Mouse (Mus musculus): ENCODE measurements at regions not wholly inside any gene's neighbourhood (a gene's known extent, or its start where the extent isn't known, plus 50 kb on each side); places are given as distances from the start of the nearest gene placed in this dataset.
A peak's percentile ranks its signal among the peaks of the same experiment; 100 is the strongest.

GRCm38 (mm10) chr13:69410359-69410758 is 123.2 kb upstream of the Nsun2 start:
- no peaks in the 10 kb centered on the region for H3K36me3 ChIP-seq (ENCODE audit: control insufficient read depth, insufficient read depth, low read length)
- 97% methylated on average over 1 of the region's 1 CpGs for WGBS
- H3K27me3 ChIP-seq (ENCODE audit: control insufficient read depth, insufficient read depth, low read length), result no peaks in the 10 kb centered on the region
- H3K4me3 ChIP-seq (ENCODE audit: low read depth, low read length), result no peak overlapping the region
- H3K9ac ChIP-seq (replicated peaks; ENCODE audit: low read depth, low read length), result no peak overlapping the region
- H3K9me3 ChIP-seq (ENCODE audit: control insufficient read depth, low read length), result no peaks in the 10 kb centered on the region
- H3K4me1 ChIP-seq (ENCODE audit: control insufficient read depth, insufficient read depth, low read length), result no peaks in the 10 kb centered on the region
- no peak overlapping the region for H3K27ac ChIP-seq (ENCODE audit: low read depth, low read length)
- ATAC-seq (ENCODE audit: low read depth), result no peak
- no peak overlapping the region for H3K4me2 ChIP-seq (ENCODE audit: low read depth, low read length)

- H3K27ac ChIP-seq (ENCODE audit: low read depth, low read length), result no peak overlapping the region
- no peak overlapping the region for H3K4me3 ChIP-seq (ENCODE audit: low read depth, low read length)
- ATAC-seq (ENCODE audit: low read depth), result no peak
- H3K27me3 ChIP-seq (ENCODE audit: control insufficient read depth, insufficient read depth, low read length), result no peaks in the 10 kb centered on the region
- H3K9me3 ChIP-seq (ENCODE audit: control insufficient read depth, low read length), result no peaks in the 10 kb centered on the region
- no peak overlapping the region for H3K9ac ChIP-seq (replicated peaks; ENCODE audit: low read depth, low read length)
- H3K36me3 ChIP-seq (ENCODE audit: control insufficient read depth, insufficient read depth, low read length), result no peaks in the 10 kb centered on the region
- H3K4me2 ChIP-seq (ENCODE audit: low read depth, low read length), result no peak overlapping the region
- H3K4me1 ChIP-seq (ENCODE audit: control insufficient read depth, insufficient read depth, low read length), result no peaks in the 10 kb centered on the region
- 87% methylated on average over 7 of the region's 7 CpGs for WGBS
Observed at GRCm38 (mm10) chr13:69414813-69415212, 118.7 kb upstream of the Nsun2 start.

- H3K27me3 ChIP-seq (ENCODE audit: control insufficient read depth, insufficient read depth, low read length), result no peaks in the 10 kb centered on the region
- H3K9ac ChIP-seq (replicated peaks; ENCODE audit: low read depth, low read length), result no peak overlapping the region
- WGBS, result 73% methylated on average over 2 of the region's 2 CpGs
- H3K4me1 ChIP-seq (ENCODE audit: control insufficient read depth, insufficient read depth, low read length), result no peaks in the 10 kb centered on the region
- no peak overlapping the region for H3K4me3 ChIP-seq (ENCODE audit: low read depth, low read length)
- H3K27ac ChIP-seq (ENCODE audit: low read depth, low read length), result no peak overlapping the region
- no peaks in the 10 kb centered on the region for H3K9me3 ChIP-seq (ENCODE audit: control insufficient read depth, low read length)
- no peaks in the 10 kb centered on the region for H3K36me3 ChIP-seq (ENCODE audit: control insufficient read depth, insufficient read depth, low read length)
- no peak overlapping the region for H3K4me2 ChIP-seq (ENCODE audit: low read depth, low read length)
- ATAC-seq (ENCODE audit: low read depth), result no peak
Observed at GRCm38 (mm10) chr13:69416726-69417125, 116.8 kb upstream of the Nsun2 start.

GRCm38 (mm10) chr13:69417855-69418478 is 115.6 kb upstream of the Nsun2 start:
- H3K36me3 ChIP-seq (ENCODE audit: control insufficient read depth, insufficient read depth, low read length), result no peaks in the 10 kb centered on the region
- H3K4me3 ChIP-seq (ENCODE audit: low read depth, low read length), result no peak overlapping the region
- H3K4me2 ChIP-seq (ENCODE audit: low read depth, low read length), result no peak overlapping the region
- H3K27me3 ChIP-seq (ENCODE audit: control insufficient read depth, insufficient read depth, low read length), result no peaks in the 10 kb centered on the region
- no peaks in the 10 kb centered on the region for H3K4me1 ChIP-seq (ENCODE audit: control insufficient read depth, insufficient read depth, low read length)
- no peaks in the 10 kb centered on the region for H3K9me3 ChIP-seq (ENCODE audit: control insufficient read depth, low read length)
- no peak overlapping the region for H3K9ac ChIP-seq (replicated peaks; ENCODE audit: low read depth, low read length)
- 73% methylated on average over 14 of the region's 14 CpGs for WGBS
- ATAC-seq (ENCODE audit: low read depth), result 0 out of 2 replicates have a peak, but pooled peaks have one; percentile 9
- H3K27ac ChIP-seq (ENCODE audit: low read depth, low read length), result no peak overlapping the region

GRCm38 (mm10) chr13:69420166-69420565 is 113.4 kb upstream of the Nsun2 start:
- Histone ChIP-seq H3K4me2 (ENCODE audit: low read depth, low read length) (no peak overlapping the region), H3K9me3 (ENCODE audit: control insufficient read depth, low read length) (no peaks in the 10 kb centered on the region), H3K9ac (replicated peaks; ENCODE audit: low read depth, low read length) (no peak overlapping the region), H3K27me3 (ENCODE audit: control insufficient read depth, insufficient read depth, low read length) (no peaks in the 10 kb centered on the region), H3K27ac (ENCODE audit: low read depth, low read length) (no peak overlapping the region), H3K36me3 (ENCODE audit: control insufficient read depth, insufficient read depth, low read length) (no peaks in the 10 kb centered on the region), H3K4me1 (ENCODE audit: control insufficient read depth, insufficient read depth, low read length) (no peaks in the 10 kb centered on the region), H3K4me3 (ENCODE audit: low read depth, low read length) (no peak overlapping the region)
- no peak for ATAC-seq (ENCODE audit: low read depth)
- WGBS, result 90% methylated on average over 8 of the region's 8 CpGs

GRCm38 (mm10) chr13:69421966-69422365 is 111.6 kb upstream of the Nsun2 start:
- no peaks in the 10 kb centered on the region for H3K27me3 ChIP-seq (ENCODE audit: control insufficient read depth, insufficient read depth, low read length)
- ATAC-seq (ENCODE audit: low read depth), result no peak
- no peak overlapping the region for H3K27ac ChIP-seq (ENCODE audit: low read depth, low read length)
- H3K9ac ChIP-seq (replicated peaks; ENCODE audit: low read depth, low read length), result no peak overlapping the region
- H3K4me1 ChIP-seq (ENCODE audit: control insufficient read depth, insufficient read depth, low read length), result no peaks in the 10 kb centered on the region
- H3K4me2 ChIP-seq (ENCODE audit: low read depth, low read length), result no peak overlapping the region
- H3K4me3 ChIP-seq (ENCODE audit: low read depth, low read length), result no peak overlapping the region
- H3K9me3 ChIP-seq (ENCODE audit: control insufficient read depth, low read length), result no peaks in the 10 kb centered on the region
- no peaks in the 10 kb centered on the region for H3K36me3 ChIP-seq (ENCODE audit: control insufficient read depth, insufficient read depth, low read length)

- no peak overlapping the region for H3K4me2 ChIP-seq (ENCODE audit: low read depth, low read length)
- H3K4me1 ChIP-seq (ENCODE audit: control insufficient read depth, insufficient read depth, low read length), result peaks cover 6% of the 10 kb centered on the region; the same call in 1 of the 2 replicates
- H3K27me3 ChIP-seq (ENCODE audit: control insufficient read depth, insufficient read depth, low read length), result no peaks in the 10 kb centered on the region
- H3K4me3 ChIP-seq (ENCODE audit: low read depth, low read length), result no peak overlapping the region
- H3K9me3 ChIP-seq (ENCODE audit: control insufficient read depth, low read length), result no peaks in the 10 kb centered on the region
- H3K36me3 ChIP-seq (ENCODE audit: control insufficient read depth, insufficient read depth, low read length), result no peaks in the 10 kb centered on the region
- H3K27ac ChIP-seq (ENCODE audit: low read depth, low read length), result peak overlapping the region; percentile 62
- ATAC-seq (ENCODE audit: low read depth), result peak; percentile 55
- H3K9ac ChIP-seq (replicated peaks; ENCODE audit: low read depth, low read length), result no peak overlapping the region
- WGBS, result 14% methylated on average over 6 of the region's 6 CpGs
Observed at GRCm38 (mm10) chr13:69426117-69426516, 107.4 kb upstream of the Nsun2 start.

GRCm38 (mm10) chr13:69429596-69429995 is 104.0 kb upstream of the Nsun2 start:
- H3K4me1 ChIP-seq (ENCODE audit: control insufficient read depth, insufficient read depth, low read length), result peaks cover 6% of the 10 kb centered on the region; the same call in 1 of the 2 replicates
- no peak overlapping the region for H3K4me3 ChIP-seq (ENCODE audit: low read depth, low read length)
- H3K27ac ChIP-seq (ENCODE audit: low read depth, low read length), result peak overlapping the region; percentile 52
- H3K4me2 ChIP-seq (ENCODE audit: low read depth, low read length), result no peak overlapping the region
- ATAC-seq (ENCODE audit: low read depth), result peak; percentile 91
- no peaks in the 10 kb centered on the region for H3K9me3 ChIP-seq (ENCODE audit: control insufficient read depth, low read length)
- H3K9ac ChIP-seq (replicated peaks; ENCODE audit: low read depth, low read length), result no peak overlapping the region
- no peaks in the 10 kb centered on the region for H3K27me3 ChIP-seq (ENCODE audit: control insufficient read depth, insufficient read depth, low read length)
- H3K36me3 ChIP-seq (ENCODE audit: control insufficient read depth, insufficient read depth, low read length), result no peaks in the 10 kb centered on the region
- 7% methylated on average over 5 of the region's 5 CpGs for WGBS

- Histone ChIP-seq H3K27me3 (ENCODE audit: control insufficient read depth, insufficient read depth, low read length) (no peaks in the 10 kb centered on the region), H3K9me3 (ENCODE audit: control insufficient read depth, low read length) (no peaks in the 10 kb centered on the region), H3K4me1 (ENCODE audit: control insufficient read depth, insufficient read depth, low read length) (peaks cover 6% of the 10 kb centered on the region; the same call in 1 of the 2 replicates), H3K36me3 (ENCODE audit: control insufficient read depth, insufficient read depth, low read length) (no peaks in the 10 kb centered on the region), H3K27ac (ENCODE audit: low read depth, low read length) (no peak overlapping the region), H3K4me2 (ENCODE audit: low read depth, low read length) (no peak overlapping the region), H3K4me3 (ENCODE audit: low read depth, low read length) (no peak overlapping the region), H3K9ac (replicated peaks; ENCODE audit: low read depth, low read length) (no peak overlapping the region)
- WGBS, result 70% methylated on average over 8 of the region's 8 CpGs
- ATAC-seq (ENCODE audit: low read depth), result no peak
Observed at GRCm38 (mm10) chr13:69433461-69434323, 99.9 kb upstream of the Nsun2 start.

All from neural tube, embryonic 14.5 days (tissue).